Mouse (Mus musculus) adrenal gland, postnatal 36 days (tissue): ENCODE measurements around the gene Gal. TPM values are rescaled to one million over a fixed set of nuclear protein-coding genes. Genes with fewer than 3 reads are reported as not detected.

Source experiments
- DNase-seq, 2 experiments: peaks; one replicate each; pipeline ENCODE4 v3.0.0; 2021; ENCODE audit warnings: mixed read lengths in 1 of 2
- total RNA-seq, 2 experiments: library from RNA; stranded (reverse); gene quantifications; 2 replicates each; pipeline ENCODE4 v1.2.3; 2021

Gal gene
- total RNA-seq, 2 experiments from 2014 or later: 36.3 to 93.3 TPM

DNA sequence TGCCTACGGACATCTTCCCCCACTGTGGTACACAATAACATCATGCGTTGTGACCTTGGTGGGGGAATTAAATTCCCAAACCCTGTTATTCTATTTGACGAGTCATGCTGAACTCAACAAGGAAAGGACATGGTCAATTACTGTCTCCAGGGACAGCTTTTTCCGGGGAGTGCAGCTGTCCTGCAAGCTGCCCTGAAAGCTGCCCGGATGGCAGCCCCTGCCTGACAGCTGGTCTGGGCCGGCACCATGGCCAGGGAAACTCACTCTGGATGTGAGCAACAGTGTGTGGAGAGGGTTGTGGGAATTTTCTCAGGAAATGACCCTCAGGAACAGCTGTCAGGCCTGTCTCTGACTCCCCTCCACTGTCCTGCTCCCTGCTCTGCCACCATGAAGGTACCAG is 8.1 kb upstream of the Gal start:
- no peak for DNase-seq

DNA sequence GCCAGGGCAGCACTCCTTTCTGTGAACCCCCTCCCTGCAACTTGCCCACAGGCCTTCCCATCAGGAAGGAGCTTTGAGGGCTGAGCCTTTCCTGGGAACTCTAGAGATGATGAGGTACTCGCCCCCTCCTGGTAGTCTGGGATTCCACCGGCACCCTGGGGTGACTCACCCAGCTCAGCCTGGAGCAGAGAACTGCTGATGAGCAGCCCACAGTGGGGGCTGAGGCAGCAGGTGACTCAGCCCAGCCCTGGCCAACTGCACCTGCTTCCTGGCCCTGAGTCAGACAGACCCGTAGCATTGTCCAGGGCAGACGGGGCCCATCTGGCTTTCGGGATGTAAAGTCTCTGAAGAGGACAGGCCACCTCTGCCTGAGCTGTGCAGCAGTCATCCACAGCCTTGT is 4.9 kb upstream of the Gal start:
- peak; percentile 58 to 61 for DNase-seq

DNA sequence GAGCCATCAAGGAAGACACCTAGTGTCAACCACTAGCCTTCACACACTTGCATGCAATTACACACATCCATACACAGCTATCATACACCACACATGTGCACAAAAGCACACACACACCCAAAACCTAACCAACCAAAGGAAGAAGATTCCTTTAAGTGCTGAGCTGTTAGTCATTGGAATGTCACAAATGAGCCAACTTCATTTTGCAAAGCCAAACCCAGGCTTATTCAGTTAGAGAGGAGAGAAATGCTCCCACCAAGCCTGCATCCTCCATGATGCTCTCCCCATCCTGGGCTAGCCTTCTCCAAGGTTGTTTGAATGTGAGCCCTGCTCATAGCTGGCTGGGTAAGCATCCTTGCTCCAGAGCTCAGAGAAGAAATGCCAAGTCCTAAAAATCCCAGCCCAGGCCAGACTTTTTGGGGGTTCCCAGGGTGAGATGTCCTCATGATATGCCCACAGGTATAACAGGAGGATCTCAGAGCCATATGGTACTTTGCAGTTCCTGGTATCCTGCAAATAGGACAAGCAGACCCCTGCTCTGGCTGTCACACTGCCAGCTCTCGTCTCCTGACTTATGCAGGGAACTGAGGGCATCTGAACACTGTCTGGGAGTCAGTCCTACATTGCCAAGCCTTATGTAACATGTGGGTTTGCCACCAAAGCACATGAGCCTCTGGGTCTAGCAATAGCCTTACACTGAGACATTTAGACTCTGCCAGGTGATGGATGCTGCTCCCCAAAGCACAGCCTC is 8.6 kb downstream of the Gal start:
- DNase-seq: no peak

DNA sequence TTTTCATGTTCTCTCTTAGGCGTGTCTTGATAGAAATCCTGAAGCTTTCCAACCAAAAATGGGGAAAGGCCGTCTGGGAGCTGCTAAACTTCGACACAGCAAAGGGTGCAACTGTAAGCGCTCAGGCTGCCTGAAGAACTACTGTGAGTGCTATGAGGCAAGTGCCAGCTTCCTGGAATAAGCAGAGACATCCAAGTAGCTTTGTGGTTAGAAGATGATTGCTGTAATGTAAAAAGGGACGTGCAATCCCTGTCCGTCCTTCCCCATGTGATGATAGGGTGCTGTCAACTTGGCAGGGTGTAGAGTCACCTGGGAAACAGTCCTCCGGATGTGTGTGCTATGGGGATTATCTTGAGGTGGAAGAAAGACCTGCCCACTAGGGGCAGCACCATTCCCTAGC is 10.3 kb downstream of the Gal start:
- no peak for DNase-seq

DNA sequence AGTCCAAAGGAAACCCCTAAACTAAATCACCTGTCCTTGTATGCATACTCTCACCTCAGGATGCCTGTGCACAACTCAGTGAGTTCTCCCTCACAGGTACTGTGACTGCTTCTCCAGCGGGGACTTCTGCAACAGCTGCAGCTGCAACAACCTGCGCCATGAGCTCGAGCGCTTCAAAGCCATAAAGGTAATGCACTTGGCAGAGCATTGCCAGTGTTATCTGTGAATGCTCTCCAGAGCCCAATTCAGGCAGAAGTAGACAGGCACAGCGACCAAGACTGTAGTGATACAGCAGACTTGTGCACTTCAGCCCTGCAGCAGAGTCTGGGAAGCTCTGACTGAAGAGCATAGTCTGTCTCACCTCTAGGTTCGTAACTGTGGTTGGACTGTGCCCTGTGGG is 12.0 kb downstream of the Gal start:
- DNase-seq: no peak

- no peak for DNase-seq
Observed at GRCm38 (mm10) chr19:3401943-3402342, 12.4 kb downstream of the Gal start.

DNA sequence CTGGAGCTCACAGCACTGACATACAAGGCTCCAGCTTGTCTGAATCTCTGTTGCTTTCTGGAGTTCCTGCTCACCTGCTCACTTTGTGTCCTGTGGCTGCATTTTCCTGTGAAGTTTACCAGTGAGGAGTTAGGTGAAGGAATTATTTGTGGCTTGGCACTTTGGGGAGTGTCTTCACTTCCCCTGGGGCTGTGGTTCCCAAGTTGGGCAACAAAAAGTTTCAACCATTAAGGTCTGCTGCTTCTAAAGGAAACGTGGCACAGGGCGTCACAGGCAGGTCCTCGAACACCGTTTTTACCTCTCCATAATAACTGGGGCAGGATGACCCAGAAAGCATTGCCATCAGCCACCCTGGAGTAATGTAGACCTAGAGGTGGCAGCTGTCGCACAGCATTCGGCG is 12.8 kb downstream of the Gal start:
- DNase-seq: no peak

DNA sequence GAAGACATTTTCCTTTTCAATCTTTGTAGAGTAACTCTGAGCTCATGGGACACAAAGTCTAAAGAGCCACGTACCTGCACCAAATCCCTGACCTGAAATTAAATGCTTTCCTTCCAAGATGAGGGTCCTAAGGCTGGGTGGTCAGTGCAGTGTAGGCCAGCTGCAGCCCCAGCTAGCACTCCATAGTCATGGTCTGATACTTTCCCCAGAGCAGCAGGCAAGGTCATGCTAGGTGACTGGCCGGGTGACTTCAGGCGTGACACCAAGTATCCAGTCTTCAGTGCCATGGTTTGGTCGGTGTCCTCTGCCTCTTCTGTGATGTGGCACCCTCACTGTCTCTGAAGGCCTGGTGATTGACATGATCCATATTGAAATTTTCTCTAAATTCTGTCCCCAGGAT is 14.3 kb downstream of the Gal start:
- DNase-seq: no peak

GRCm38 (mm10) chr19:3394216-3394615 is 20.1 kb downstream of the Gal start:
- DNase-seq: no peak

DNA sequence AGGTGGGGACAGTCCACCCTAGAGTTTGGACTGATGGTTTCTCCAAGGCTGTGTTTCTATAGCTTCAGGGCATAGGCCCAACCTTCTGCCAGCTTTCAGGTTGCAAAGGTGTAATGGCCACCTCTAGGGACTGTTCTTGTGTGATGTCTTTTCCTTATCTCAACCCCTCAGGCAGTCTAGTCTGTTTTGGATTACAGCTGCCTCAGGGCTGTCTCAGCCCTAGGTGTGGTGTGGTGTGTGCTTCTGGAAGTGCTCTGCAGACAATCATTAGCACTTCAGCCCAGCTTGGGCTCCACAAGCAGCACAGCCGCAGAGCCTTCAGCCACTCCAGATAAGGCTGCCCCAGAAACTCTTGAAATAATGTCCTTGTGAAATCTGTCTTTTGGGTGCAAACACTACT is 22.0 kb downstream of the Gal start:
- no peak for DNase-seq

DNA sequence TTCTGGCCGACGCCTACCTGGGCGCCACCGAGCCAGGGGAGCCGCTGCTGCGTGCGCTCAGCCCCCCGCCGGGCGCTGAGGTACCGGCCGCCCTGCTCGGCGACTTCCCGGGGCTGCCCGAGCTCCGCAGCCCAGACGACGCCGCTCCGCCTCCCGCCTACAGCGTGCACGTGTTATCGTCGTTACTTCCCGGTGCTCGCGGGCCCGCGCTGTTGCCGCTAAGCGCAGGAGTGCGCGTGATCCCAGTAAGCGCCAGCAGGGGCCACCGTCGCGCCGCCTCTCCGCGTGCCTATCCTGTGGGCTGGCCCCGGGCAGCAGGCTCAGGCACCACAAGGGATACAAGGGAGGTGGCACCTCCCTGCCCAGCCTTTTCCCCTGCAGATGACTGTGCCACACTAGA is 25.3 kb downstream of the Gal start:
- peak; percentile 93 to 94 for DNase-seq

DNA sequence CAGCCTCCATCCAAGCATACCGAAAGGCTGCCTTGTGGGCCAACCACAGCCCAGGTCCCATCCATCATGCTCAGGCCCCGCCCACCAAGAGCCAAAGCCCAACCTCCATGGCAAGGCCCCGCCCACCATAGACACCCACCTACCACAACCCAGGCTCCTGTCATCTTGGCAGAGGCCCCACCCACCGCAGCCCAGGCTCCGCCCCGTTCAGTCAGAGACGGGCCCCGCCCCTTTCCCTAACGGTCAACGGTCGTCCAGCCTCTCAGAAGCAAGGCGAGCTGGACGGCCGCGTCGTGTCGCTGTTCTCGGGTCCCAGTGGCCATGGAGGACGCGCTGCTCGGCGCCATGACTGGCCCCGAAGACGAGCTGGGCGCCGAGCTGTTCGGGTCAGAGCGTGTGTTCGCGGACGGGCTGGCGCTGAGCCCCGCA is 25.7 kb downstream of the Gal start, which contains the start of gene Tesmin:
Tesmin (plus strand) TSS at position 229 of the 429 bp plus-strand sequence.
- DNase-seq: peak; percentile 91 to 93

- peak in 1 of 2 experiments; percentile 32 for DNase-seq
Observed at GRCm38 (mm10) chr19:3388061-3388460, 26.3 kb downstream of the Gal start.

- no peak for DNase-seq
Observed at GRCm38 (mm10) chr19:3378614-3379013, 35.7 kb downstream of the Gal start.

DNA sequence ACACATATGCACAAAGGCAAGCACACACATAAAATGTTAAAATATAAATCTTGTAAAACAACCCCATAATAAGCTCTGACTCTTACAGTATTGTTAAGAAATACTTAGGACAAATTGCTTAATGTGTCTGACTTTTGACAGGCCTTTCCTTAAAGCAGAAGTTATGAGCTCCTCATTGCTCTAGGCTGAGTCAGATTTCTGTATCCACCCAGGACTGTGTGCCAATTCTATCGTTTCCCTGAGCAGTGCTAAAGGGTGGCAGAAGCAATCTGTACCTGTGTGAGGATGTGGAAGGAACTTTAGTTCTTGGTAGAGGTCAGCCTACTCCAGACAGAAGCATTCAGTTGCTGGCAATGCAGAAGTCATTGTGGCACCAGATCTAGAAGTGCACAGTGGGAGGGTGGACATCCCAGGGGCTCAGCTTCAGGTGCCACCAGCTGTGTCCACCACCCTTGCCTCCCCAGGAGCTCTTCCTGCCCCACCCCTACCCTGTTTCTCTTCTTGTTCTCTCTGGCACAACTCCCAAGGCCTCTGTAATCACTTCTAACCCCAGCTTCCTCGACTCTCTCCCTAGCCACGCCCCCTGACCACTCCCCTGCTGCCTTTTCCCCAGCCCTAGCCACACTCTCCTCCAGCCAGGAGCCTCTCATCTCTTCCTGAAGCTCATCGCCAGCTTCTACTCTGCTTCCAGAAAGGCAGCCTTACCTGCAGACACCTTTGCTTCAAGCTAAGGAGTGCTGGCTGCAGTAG is 37.2 kb downstream of the Gal start:
- DNase-seq: peak; percentile 58 to 79

- no peak for DNase-seq
Observed at GRCm38 (mm10) chr19:3375945-3376495, 38.3 kb downstream of the Gal start.

DNA sequence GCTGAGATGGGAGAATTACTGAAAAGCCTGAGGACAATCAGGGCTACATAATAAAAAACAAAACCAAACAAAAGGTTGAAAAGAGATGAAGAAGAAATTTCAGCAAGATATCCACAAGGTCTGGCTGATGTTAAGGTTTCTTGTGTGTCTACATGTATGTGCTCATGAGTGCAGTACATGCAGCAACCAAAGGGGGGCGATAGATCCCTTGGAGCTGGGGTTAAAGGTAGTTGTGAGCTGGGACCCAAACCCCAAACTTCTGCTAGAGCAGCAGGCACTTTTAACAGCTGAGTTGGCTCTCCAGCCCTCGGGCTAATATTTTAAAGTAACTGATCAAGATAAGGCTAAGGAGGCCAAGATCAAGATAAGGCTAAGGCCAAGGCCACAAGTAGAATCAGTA is 40.3 kb downstream of the Gal start:
- peak in 1 of 2 experiments; percentile 18 for DNase-seq

DNA sequence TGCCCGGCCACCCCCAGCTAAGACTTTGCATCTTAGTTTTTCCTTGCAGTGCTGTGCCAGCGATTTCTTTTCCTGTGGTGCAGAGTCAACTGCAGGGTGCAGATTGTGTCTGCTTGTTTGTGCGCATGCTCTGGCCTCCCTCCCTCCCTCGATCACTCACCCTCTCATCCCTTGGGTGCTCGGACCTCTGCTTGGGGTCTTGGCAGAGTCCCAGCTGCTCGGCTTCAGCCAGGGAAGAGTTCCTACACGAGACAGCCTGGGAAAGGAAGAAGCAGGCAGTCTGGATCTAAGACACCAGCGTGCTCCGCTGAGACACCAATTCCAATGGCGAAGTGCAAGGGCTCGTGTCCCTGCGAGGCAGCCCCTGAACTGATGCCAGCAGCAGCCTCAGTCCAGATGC is 41.0 kb downstream of the Gal start:
- peak in 1 of 2 experiments; percentile 21 for DNase-seq

GRCm38 (mm10) chr19:3368276-3368675 is 46.1 kb downstream of the Gal start:
- no peak for DNase-seq

- DNase-seq: no peak
Observed at GRCm38 (mm10) chr19:3365089-3365488, 49.3 kb downstream of the Gal start.

GRCm38 (mm10) chr19:3363510-3363909 is 50.8 kb downstream of the Gal start:
- no peak for DNase-seq
